Mouse (Mus musculus) lung, adult 10 weeks (tissue): ENCODE data around the gene Prrt4. TPM values are rescaled to one million over a fixed set of nuclear protein-coding genes. Genes with fewer than 3 reads are reported as not detected.

Source experiments
- polyA plus RNA-seq: library from polyadenylated mRNA; stranded (reverse); fragments of 350-450 nt; fragmentation: Illumina TruSeq; extraction: RNeasy Lipid Tissue Mini Kit (QIAGEN cat#74804); gene quantifications from one replicate; pipeline ENCODE4 v1.2.3, GENCODE M21; 2014; ENCODE audit warnings: low read depth, low replicate concordance; ENCODE audit not compliant: insufficient read depth

The Prrt4 gene
- polyA plus RNA-seq: 3.2 TPM

GRCm38 (mm10) chr6:29178888-29179658 lies at the start of gene Prrt4:
Prrt4 (minus strand) TSS chr6:29179584.

GRCm38 (mm10) chr6:29215881-29216501 lies 36.6 kb upstream of the Prrt4 start, which contains the start of gene Impdh1:
Impdh1 (minus strand) TSS chr6:29216364.

GRCm38 (mm10) chr6:29164314-29165244 lies 14.8 kb downstream of the Prrt4 start, which contains the start of gene Rbm28:
Rbm28 (minus strand) TSS chr6:29165006.

Other genes starting within 250 kb of the Prrt4 start
- 1.2 TPM for gene Lep, start 119.4 kb downstream of the Prrt4 start, polyA plus RNA-seq
- gene Rbm28, start 14.6 kb downstream of the Prrt4 start, polyA plus RNA-seq: 19.2 TPM
- gene Impdh1, start 36.8 kb upstream of the Prrt4 start, polyA plus RNA-seq: 101 TPM
- gene Hilpda, start 92.9 kb upstream of the Prrt4 start, polyA plus RNA-seq: 282 TPM
- 4.0 TPM for gene Fam71f2, start 100.0 kb upstream of the Prrt4 start, polyA plus RNA-seq
- gene Fam71f1, start 139.6 kb upstream of the Prrt4 start, polyA plus RNA-seq: not detected
- gene Calu, start 168.5 kb upstream of the Prrt4 start, polyA plus RNA-seq: 128 TPM
- 0.24 TPM for gene Opn1sw, start 208.9 kb upstream of the Prrt4 start, polyA plus RNA-seq
- gene Ccdc136, start 216.7 kb upstream of the Prrt4 start, polyA plus RNA-seq: 2.0 TPM